Mouse (Mus musculus) kidney, postnatal 36 days (tissue): ENCODE data around the gene Higd1a.

Experiments used
- DNase-seq, 2 experiments: peaks; one replicate each; pipeline ENCODE4 v3.0.0; 2021 to 2022; ENCODE audit warnings: mixed read lengths in 2 of 2

The Higd1a gene

DNA sequence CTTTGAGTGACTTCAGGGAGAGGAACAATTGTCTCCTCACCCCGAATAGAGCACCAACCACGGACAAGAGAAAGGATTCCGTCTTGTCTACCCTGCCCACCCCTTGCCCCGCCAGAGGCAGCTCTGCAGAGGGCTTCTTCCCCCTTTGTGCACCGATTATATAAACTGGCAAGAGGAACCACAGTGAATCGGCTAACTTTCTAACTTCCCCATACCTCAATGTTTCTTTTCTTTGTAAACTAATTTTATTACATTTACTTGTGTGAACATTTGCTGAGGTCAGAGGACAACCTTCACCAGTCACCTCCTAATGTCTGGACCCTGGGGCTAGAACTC, at the start of gene Higd1a:
Gene Higd1a, minus strand, starts transcription at position 210 of the 336 bp plus-strand sequence.
- no peak for DNase-seq

GRCm38 (mm10) chr9:121907356-121908070, 49.4 kb upstream of the Higd1a start:
- no peak for DNase-seq

GRCm38 (mm10) chr9:121906456-121906855, 48.3 kb upstream of the Higd1a start:
- DNase-seq = no peak

GRCm38 (mm10) chr9:121905556-121906185, 47.5 kb upstream of the Higd1a start:
- no peak for DNase-seq

DNA sequence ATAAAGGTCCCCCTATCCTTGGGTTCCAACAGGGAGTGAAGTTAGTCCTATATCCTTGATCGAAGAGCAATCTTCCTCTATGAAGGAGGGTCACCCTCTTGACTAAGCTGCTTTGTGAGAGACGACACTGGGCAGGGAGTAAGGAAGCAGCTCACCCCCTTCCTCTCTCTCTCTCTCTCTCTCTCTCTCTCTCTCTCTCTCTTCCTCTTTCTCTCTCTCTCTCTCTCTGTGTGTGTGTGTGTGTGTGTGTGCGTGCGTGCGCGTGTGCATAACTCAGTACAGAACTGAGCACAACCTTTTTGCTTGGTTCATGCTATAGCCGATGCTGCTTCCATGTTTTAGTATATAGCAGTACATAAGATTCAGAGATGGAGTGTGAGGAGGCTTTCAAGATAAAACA, 46.8 kb upstream of the Higd1a start:
- DNase-seq = no peak

DNA sequence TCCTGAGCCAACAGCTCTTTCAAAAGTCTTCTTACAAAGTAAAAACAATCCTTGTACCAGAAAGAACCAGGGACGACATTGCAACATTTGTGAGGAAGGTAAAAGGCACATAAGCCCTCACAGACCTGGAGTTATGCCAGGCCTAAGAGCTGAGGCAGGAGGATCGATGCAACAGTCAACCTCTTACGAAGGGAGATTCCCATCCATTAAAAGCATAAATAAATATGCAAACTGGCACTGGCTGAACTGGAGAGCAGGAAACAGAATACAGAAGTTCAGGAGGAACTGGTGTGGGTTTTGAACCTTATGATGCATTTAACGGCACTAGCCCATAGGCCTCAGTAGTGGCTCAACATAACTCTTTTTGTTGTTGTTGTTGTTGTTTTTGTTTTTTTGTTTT, 46.2 kb upstream of the Higd1a start:
- no peak for DNase-seq

DNA sequence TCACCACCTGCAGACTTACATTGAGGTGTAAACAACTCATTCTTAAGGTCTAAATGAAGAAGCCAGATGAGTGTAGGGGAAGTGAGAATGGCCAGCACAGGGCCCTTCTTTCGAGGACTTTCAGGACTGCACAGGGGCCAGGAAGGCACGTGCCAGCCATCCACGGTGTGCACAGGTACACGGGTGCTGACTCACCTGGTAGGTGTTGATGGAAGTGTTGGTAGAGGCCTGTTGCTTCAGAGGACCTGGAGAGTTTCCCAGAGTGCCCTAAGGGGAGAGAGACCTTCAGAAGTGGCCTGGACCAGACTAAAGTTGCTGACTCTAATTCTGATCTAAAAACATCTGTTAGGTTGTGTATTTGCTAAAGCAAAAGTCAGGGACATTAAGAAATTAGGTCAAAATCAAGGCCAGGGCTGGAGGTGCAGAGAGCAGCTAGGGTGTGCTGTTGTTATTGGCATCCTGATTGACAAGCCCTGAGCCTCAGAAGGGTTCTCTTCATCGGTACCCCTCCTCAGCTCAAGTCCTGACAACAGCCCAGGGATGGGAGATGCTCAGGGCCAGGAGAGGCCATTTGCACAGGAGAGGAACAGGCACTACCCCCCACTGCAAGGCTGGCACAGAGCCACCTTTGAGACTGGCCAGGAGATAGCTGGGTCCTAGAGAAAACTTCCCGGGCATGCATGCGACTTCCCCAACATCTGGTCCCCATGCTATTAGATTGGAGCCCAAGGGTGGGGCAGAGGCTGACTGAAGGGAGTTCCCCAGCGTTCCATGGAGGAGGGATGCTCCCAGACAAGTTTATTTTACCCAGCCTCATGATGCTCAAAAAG, 45.5 kb upstream of the Higd1a start:
- DNase-seq = peak in 1 of 2 experiments; percentile 20

GRCm38 (mm10) chr9:121901710-121902700, 43.8 kb upstream of the Higd1a start:
- no peak for DNase-seq

DNA sequence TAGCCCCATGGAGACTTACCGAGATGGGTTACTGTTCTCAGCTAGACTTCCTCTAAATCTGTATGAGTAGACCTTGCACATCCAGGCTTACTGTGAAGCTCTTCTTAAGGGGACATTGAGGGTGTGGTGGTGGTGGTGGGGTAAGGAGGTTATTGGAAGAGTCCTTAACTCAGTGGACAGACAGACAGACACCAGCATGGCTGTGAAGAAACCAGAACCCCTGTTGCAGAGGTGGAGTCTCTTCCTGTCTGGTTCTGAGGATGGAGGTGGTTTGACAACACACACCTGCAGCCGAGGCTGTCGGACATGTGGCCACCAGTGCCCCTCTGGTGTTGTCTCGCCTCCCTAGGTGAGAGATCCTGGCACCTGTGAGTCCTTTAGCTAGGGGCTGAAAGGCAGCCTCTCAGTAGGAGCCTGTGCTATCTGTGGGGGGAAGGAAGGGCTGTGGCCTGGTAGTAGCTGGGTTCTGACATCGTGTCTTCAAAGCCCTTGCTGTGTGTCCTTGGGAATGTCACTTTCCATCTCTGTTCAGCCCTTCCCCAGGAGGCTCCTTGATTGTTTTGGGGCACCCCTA, 42.2 kb upstream of the Higd1a start:
- DNase-seq = no peak

- DNase-seq = no peak
Measured at GRCm38 (mm10) chr9:121899306-121899705, 41.1 kb upstream of the Higd1a start.

- peak in 1 of 2 experiments; percentile 10 for DNase-seq
Measured at GRCm38 (mm10) chr9:121898245-121898644, 40.1 kb upstream of the Higd1a start, which contains the start of gene Ackr2. TSS of gene Ackr2 (plus strand) at chr9:121898355.

- DNase-seq = no peak
Measured at GRCm38 (mm10) chr9:121896820-121897219, 38.7 kb upstream of the Higd1a start.

DNA sequence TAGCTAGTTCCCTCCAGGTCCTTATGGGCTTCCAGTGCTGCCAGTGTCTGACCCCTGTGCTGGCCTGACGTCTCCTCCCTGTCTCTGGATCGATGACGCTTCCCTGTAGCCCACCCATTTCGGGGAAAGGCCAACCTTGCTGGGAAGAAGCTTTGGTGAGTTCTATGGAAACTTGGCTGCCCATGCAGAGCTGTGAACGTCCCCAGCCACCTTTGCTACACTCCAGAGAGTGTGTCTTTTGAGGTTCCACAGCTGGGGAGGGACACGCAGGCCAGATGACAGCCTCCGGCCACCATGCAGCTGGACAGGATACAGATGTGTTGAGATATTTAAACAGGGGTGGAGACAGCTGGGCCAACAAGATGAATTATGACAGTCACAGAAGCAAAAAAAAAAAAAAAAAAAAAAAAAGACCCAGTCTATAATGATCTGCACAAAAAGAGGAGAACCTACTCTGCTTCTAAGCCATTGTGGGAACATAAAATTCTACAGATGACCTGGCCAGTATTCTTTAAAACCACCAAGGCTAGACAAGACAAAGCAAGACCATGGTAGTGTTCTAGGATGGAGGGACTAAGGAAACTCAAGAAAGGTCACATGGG, 37.3 kb upstream of the Higd1a start:
- DNase-seq = no peak

DNA sequence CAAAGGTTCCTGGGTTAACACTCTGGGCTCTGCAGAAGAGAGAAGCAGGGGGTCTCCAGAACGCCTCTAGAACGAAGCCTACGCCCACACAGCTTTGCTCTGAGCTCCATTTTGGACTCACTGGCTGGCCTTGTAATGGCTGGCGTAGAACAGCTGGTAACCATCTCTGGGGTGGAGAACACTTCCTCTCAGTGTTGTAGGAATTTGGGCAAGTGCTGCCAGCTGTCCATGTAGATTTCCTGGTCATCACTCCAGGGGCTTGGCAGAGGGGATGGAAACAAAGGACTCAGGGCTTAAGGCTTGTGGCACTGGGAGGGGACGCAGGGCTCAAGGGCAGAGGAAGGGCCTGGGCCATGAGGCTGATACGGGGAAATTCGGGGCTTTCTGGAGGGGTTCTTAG, 36.3 kb upstream of the Higd1a start:
- no peak for DNase-seq

DNA sequence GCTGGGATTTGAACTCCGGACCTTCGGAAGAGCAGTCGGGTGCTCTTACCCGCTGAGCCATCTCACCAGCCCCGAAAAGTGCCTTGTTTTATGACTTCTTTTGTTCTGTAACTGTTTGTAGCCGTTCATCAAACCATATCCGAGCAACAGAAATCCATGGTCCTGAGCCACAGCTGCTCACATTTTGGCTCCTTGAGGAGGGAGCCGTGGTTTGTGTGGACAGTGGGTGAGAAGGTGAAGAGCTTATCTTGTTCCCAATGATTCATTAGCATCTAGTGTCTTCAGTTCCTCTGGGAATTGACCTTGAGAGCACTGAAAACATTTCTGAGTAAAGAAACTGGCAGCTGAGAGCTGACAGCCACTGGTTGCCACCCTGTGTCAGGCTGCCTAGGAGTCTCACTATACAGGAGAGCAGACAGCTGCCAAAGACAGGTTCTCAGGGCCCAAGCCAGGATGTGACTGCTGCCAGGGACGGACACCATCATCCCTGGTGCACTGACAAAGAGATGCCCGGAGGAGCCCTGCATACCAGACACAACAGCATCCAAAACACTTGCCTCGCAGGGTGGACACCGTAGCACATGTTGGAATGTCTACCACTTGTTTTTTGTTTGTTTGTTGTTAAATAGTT, 34.0 kb upstream of the Higd1a start:
- DNase-seq = no peak

DNA sequence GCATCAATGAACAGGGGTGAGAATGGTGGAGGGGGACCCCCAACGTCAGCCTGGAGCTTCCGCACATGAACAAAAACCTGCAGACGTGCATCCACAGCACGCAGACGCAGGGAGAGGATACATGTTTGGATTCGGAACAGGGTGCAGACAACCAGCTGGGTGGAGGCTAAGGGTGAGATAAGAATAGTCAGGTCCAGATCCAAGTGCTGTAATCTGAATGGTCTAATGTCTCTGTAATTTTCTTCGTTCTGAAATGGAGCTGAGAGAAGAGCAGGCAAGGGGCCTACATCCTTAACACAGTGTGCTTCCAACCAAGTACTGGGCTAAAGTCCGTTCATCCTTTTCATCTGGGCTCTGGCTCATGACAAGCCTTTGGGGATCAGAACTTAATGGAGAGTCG, 33.1 kb upstream of the Higd1a start:
- no peak for DNase-seq

GRCm38 (mm10) chr9:121890441-121890941, 32.3 kb upstream of the Higd1a start:
- peak; percentile 68 to 74 for DNase-seq

DNA sequence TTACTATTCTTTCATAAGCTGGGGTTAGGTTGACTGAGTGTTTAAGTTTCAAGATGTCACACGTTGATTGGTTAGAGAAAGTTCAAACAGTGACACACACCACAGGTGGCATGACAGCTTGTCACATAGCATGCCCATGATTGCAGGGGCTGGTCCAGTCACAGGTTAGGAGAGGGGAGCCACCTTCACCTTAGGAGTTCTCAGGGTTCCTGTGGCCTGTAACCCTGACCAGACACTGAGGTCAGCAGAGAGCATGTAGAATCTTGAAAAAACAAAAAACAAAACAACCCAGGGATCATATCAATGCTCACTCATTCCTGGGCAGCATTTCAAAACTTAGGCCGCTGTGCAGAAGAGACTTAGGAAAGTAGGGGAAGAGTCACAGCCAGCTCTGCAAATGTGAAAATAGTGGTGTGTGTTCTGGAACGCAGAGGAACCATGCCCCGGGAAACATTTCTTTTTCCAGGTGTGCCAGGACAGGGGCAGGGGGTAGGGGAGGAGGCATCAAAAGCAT, 31.8 kb upstream of the Higd1a start:
- DNase-seq = no peak

GRCm38 (mm10) chr9:121882015-121882457, 23.9 kb upstream of the Higd1a start:
- peak; percentile 25 to 29 for DNase-seq

DNA sequence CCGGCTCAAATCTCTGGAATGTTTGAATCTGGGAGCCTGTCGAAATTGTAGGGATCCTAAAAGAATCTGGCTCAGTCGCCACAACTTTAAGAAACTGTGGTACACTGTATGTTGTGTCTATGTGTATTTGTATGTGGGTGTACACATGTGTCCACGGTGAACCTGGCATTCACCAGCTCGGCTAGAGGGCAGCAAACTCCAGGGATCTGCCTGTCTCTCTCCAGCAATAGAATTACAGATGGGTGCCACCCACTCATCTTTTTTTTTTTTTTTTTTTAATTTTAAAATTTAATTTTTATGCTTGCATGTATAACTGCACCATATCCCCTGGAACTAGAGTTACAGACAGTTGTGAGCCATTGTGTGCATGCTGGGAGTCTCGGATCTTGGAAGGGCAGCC, 23.1 kb upstream of the Higd1a start:
- peak in 1 of 2 experiments; percentile 33 for DNase-seq

GRCm38 (mm10) chr9:121880840-121881239, 22.7 kb upstream of the Higd1a start:
- DNase-seq = peak; percentile 75 to 87
